In genomic region chrX:74392535-74393443, GRCm38 (mm10) we compare ENCODE assay signal across 8 mouse cellular contexts. TPM values are rescaled to one million over a fixed set of nuclear protein-coding genes. Genes with fewer than 3 reads are reported as not detected.
DNase-seq lines count a peak whose midpoint lies in the region; ATAC-seq and TF ChIP-seq lines count a peak whose summit lies in the region.

Gene Fam3a (minus strand): TSS chrX:74393272.
Gene Ikbkg (plus strand): TSS chrX:74393290.

- no peaks in the 10 kb centered on the region for H3K27me3 ChIP-seq in ES-Bruce4 (ENCODE audit: control insufficient read depth, insufficient read depth, low read length, poor library complexity, severe bottlenecking)
- no peaks in the 10 kb centered on the region for H3K27me3 ChIP-seq in forebrain, embryonic 13.5 days

- H3K9ac ChIP-seq in ES-Bruce4 (ENCODE audit: low read depth, poor library complexity, severe bottlenecking) = peak within 1 kb of the TSS; percentile 48
- peak within 1 kb of the TSS; percentile 75 for H3K9ac ChIP-seq in forebrain, embryonic 13.5 days

- no peaks in the 10 kb centered on the region for H3K36me3 ChIP-seq in ES-Bruce4 (ENCODE audit: control insufficient read depth, insufficient read depth, low read length, poor library complexity, severe bottlenecking)
- H3K36me3 ChIP-seq in forebrain, embryonic 13.5 days (ENCODE audit: poor library complexity, severe bottlenecking) = no peaks in the 10 kb centered on the region

- intact Hi-C loops in heart, postnatal 10 days (cut with DNase I) = loop anchor here (5.0 kb wide), 2 partner anchors 80 to 145 kb away; partner anchors contain the start of genes Fam50a and Flna

- no peak within 1 kb of the TSS for H3K27ac ChIP-seq in ES-Bruce4 (ENCODE audit: insufficient read depth, low read length)
- peak within 1 kb of the TSS; percentile 68 for H3K27ac ChIP-seq in forebrain, embryonic 13.5 days

- no peaks in the 10 kb centered on the region for H3K4me1 ChIP-seq in ES-Bruce4 (ENCODE audit: control insufficient read depth, insufficient read depth, low read length)
- peaks cover 5% of the 10 kb centered on the region; the same call in 1 of the 2 replicates for H3K4me1 ChIP-seq in forebrain, embryonic 13.5 days
- H3K4me1 ChIP-seq in lung, adult 2 months (ENCODE audit: control insufficient read depth, insufficient read depth, low read length) = no peaks in the 10 kb centered on the region; the same call in 1 of the 2 replicates

- peak within 1 kb of the TSS; percentile 82 for H3K4me3 ChIP-seq in ES-Bruce4 (ENCODE audit: low read depth, low read length)
- H3K4me3 ChIP-seq in forebrain, embryonic 13.5 days = peak within 1 kb of the TSS; percentile 53
- H3K4me3 ChIP-seq in lung, adult 2 months (replicated peaks; ENCODE audit: extremely low read depth, low read depth, low read length) = peak within 1 kb of the TSS; percentile 78

- 8% methylated on average over 29 of the region's 30 CpGs for WGBS in forebrain, embryonic 13.5 days
- 30% methylated on average over 30 of the region's 30 CpGs for WGBS in lung, adult 2 months

- ATAC-seq in cerebellum, adult (ENCODE audit: insufficient number of reproducible peaks, low FRiP score, low TSS enrichment) = peak; percentile 100
- peak; percentile 100 for ATAC-seq in forebrain, embryonic 13.5 days
- peak; percentile 100 for ATAC-seq in neutrophil, adult 5-6 weeks (ENCODE audit: extremely low read depth, insufficient number of reproducible peaks, low FRiP score, poor library complexity, severe bottlenecking)

- peak; percentile 26 for TF ChIP-seq CTCF in ES-Bruce4 (IDR thresholded peaks at IDR 0.05; ENCODE audit: low read depth, low read length)
- no peak for TF ChIP-seq CTCF in lung, adult 2 months (IDR thresholded peaks at IDR 0.05; ENCODE audit: insufficient read depth, low read length)

- H3K9me3 ChIP-seq in ES-Bruce4 (replicated peaks; ENCODE audit: control insufficient read depth, insufficient read depth, low read length, poor library complexity, severe bottlenecking) = no peaks in the 10 kb centered on the region
- H3K9me3 ChIP-seq in forebrain, embryonic 13.5 days (replicated peaks) = 0 out of 2 replicates have a peak, but pooled peaks cover 3% of the 10 kb centered on the region

- TF ChIP-seq POLR2A in ES-Bruce4 (IDR thresholded peaks at IDR 0.05; ENCODE audit: insufficient read depth, low read length) = peak; percentile 83
- peak; percentile 88; the same call in 1 of the 2 replicates for TF ChIP-seq POLR2A in lung, adult 2 months (IDR thresholded peaks at IDR 0.05; ENCODE audit: borderline replicate concordance, extremely low read depth, low read depth, low read length)

- peak; percentile 81 to 86 for DNase-seq in heart, postnatal 10 days
- peak; percentile 78 to 83 for DNase-seq in layer of hippocampus, adult 18-20 months (ENCODE audit: low spot score in 2 of 2)
- DNase-seq in lung, adult 2 months = peak; percentile 64
- DNase-seq in thymus, adult 18-20 months = peak; percentile 79 to 82

- H3K4me2 ChIP-seq in forebrain, embryonic 13.5 days = peak within 1 kb of the TSS; percentile 68

- TF ChIP-seq EP300 in ES-Bruce4 (IDR thresholded peaks at IDR 0.05; ENCODE audit: insufficient read depth, low read depth, low read length) = 0 out of 2 replicates have a peak, but pooled peaks have one; percentile 13

RNA-seq across cellular contexts. Expression of gene Fam3a, which starts in this region (rescaled TPM):
- 10.8 and 14.2 TPM in 2 replicates for polyA plus RNA-seq in ES-Bruce4 (2011; ENCODE audit: insufficient read depth, insufficient read length, low read depth, missing spikeins)
- 31.6 and 34.5 TPM in 2 replicates for polyA plus RNA-seq in forebrain, embryonic 13.5 days (2015; fragmentation: Nextera tagmentation; extraction: Ambion mirVana)
- 10 to 100 TPM; 20.7 to 22.7 TPM for total RNA-seq in heart, postnatal 10 days (2021)
- 10 to 100 TPM; 15.4 to 20.8 TPM for total RNA-seq in layer of hippocampus, adult 18-20 months (2021)
- 50.9 and 53.3 TPM in 2 replicates for polyA plus RNA-seq in lung, adult 2 months (2012; rRNA removed)
- 22.6 and 27.9 TPM in 2 replicates for total RNA-seq in neutrophil, adult 5-6 weeks (2017)

RNA-seq across cellular contexts. Expression of gene Ikbkg, which starts in this region (rescaled TPM):
- polyA plus RNA-seq in ES-Bruce4 (2011; ENCODE audit: insufficient read depth, insufficient read length, low read depth, missing spikeins) = 16.4 and 20.5 TPM in 2 replicates
- polyA plus RNA-seq in forebrain, embryonic 13.5 days (2015; fragmentation: Nextera tagmentation; extraction: Ambion mirVana) = 18.3 and 20.6 TPM in 2 replicates
- 10 to 100 TPM; 45.7 to 48.4 TPM for total RNA-seq in heart, postnatal 10 days (2021)
- 10 to 100 TPM; 49.7 to 51.5 TPM for total RNA-seq in layer of hippocampus, adult 18-20 months (2021)
- polyA plus RNA-seq in lung, adult 2 months (2012; rRNA removed) = 15.2 and 20.2 TPM in 2 replicates
- 48.4 and 59.4 TPM in 2 replicates for total RNA-seq in neutrophil, adult 5-6 weeks (2017)
